Mouse (Mus musculus) forebrain, embryonic 14.5 days (tissue): Measurements from ENCODE around the gene Slit2. TPM values are rescaled to one million over a fixed set of nuclear protein-coding genes. Genes with fewer than 3 reads are reported as not detected.

Experiments used
- ATAC-seq: fragments of 200-750 bp; cut with Nextera tagmentation; 2 replicates; pipeline ENCODE4 v1.8.0; 2017; ENCODE audit warnings: mild to moderate bottlenecking, moderate library complexity
- DNase-seq: peaks from one replicate; pipeline ENCODE4 v3.0.0-alpha.2; 2015; ENCODE audit warnings: low spot score
- H3K27ac ChIP-seq: fragments of 300-500 bp; sonication (generic); 2 replicates; pipeline ENCODE4 v1.5.1; 2014; ENCODE audit warnings: low read depth, mild to moderate bottlenecking, control low read depth, low read length, moderate library complexity
- H3K27me3 ChIP-seq: fragments of 300-500 bp; sonication (generic); replicated peaks from 2 replicates; pipeline ENCODE4 v1.6.1; 2014; ENCODE audit warnings: low read length, control low read depth, mixed read lengths; ENCODE audit not compliant: control insufficient read depth, insufficient read depth
- H3K36me3 ChIP-seq: fragments of 300-500 bp; sonication (generic); 2 replicates; pipeline ENCODE4 v1.6.1; 2014; ENCODE audit warnings: low read length, control low read depth; ENCODE audit not compliant: control insufficient read depth, insufficient read depth
- H3K4me1 ChIP-seq: fragments of 300-500 bp; sonication (generic); 2 replicates; pipeline ENCODE4 v1.6.1; 2014; ENCODE audit warnings: antibody characterized with exemption, low read length, control low read depth; ENCODE audit not compliant: control insufficient read depth, insufficient read depth
- H3K4me2 ChIP-seq: fragments of 300-500 bp; sonication (generic); 2 replicates; pipeline ENCODE4 v1.6.1; 2014; ENCODE audit warnings: mild to moderate bottlenecking, control low read depth, low read length
- H3K4me3 ChIP-seq: fragments of 300-500 bp; sonication (generic); 2 replicates; pipeline ENCODE4 v1.5.1; 2014; ENCODE audit warnings: low read depth, low read length, control low read depth
- H3K9ac ChIP-seq: fragments of 300-500 bp; sonication (generic); 2 replicates; pipeline ENCODE4 v1.6.1; 2014; ENCODE audit warnings: mild to moderate bottlenecking, low read length, control low read depth, moderate library complexity
- H3K9me3 ChIP-seq: fragments of 300-500 bp; sonication (generic); replicated peaks from 2 replicates; pipeline ENCODE4 v1.6.1; 2016; ENCODE audit warnings: low read length, control low read depth, mixed read lengths; ENCODE audit not compliant: control insufficient read depth
- WGBS: fragments of 180-500 bp; shearing (Covaris S2); extraction: QIAGEN DNeasy Blood & Tissue Kit; methylation state at CpG from one replicate; pipeline ENCODE4 v1.1.7; 2014; 5-methylcytosine and 5-hydroxymethylcytosine counted together
- microRNA-seq: library from miRNA; unstranded; fragments of <30 nt; microRNA quantifications from one replicate; pipeline ENCODE4, GENCODE M21; 2016
- polyA plus RNA-seq: library from polyadenylated mRNA; unstranded; fragments of >200 nt; fragmentation: Nextera tagmentation; extraction: Ambion mirVana; gene quantifications from 2 replicates; pipeline ENCODE4 v1.2.1, GENCODE M21; 2014

Slit2 gene
- polyA plus RNA-seq, 1 experiment from 2014 or later, result 10.0 TPM

DNA sequence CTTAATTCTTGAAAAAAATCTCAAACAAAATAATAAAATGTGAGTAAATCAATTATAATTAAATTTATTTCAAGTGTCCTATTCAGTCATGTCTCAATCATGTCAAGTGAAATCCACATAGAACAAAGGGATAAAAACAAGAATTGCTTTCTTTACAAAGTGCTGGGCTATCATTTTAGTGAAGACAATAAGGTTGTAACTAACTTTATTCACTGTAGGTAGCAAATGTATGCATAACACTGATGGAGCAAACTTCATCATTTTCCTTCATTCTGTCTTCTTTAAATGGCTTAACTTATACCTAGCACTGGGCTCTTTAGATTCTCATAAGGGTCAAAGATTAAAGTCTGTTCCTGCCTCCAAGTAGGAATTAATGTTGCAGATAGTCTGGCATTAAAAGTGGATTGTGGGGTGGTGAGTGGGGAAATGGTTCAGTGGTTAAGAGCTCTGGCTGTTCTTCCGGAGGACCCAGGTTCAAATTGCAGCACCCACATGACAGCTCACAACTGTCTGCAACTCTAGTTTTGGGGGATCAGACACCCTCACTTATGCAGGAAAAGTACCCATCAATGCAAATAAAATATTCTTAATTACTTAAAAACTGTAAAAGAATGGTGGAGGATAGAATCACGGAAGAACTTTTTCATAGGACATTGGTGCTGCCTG lies 363.2 kb downstream of the Slit2 start:
- Histone ChIP-seq H3K27me3 (no peaks in the 10 kb centered on the region), H3K4me3 (no peak overlapping the region), H3K9ac (no peak overlapping the region), H3K9me3 (no peaks in the 10 kb centered on the region), H3K4me2 (no peak overlapping the region), H3K36me3 (no peaks in the 10 kb centered on the region), H3K27ac (no peak overlapping the region), H3K4me1 (no peaks in the 10 kb centered on the region)
- DNase-seq (no peak), ATAC-seq (peak; percentile 18; the same call in 1 of the 2 replicates)
- WGBS, result 93% methylated on average over 2 of the region's 2 CpGs

DNA sequence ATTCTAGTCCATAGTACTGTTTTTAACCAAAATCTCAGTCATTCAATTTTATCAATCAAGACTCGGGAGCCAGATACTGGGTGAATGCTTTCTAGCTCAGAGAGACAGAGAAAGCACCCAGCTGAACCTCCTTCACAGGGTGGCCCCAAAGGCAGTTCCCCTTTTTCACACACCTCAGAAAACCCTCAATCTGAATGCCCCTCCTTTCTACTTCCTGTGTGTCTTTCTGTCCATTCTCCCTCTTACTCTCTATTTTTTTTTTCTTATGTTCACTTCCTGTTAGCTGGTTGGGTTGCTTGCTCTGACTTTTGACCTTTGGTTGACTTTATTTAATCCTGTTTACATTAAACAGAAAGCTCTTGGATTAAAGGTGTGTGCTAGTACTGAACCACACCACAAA lies 366.4 kb downstream of the Slit2 start:
- Histone ChIP-seq H3K4me2 (no peak overlapping the region), H3K9ac (no peak overlapping the region), H3K27ac (no peak overlapping the region), H3K4me3 (no peak overlapping the region), H3K27me3 (no peaks in the 10 kb centered on the region), H3K9me3 (no peaks in the 10 kb centered on the region), H3K4me1 (no peaks in the 10 kb centered on the region), H3K36me3 (no peaks in the 10 kb centered on the region)
- DNase-seq (no peak), ATAC-seq (no peak)
- 86% methylated on average over 1 of the region's 1 CpGs for WGBS

Small RNAs within 50 kb of the gene (microRNA-seq; reads per million reads assigned to microRNA genes)
- gene Mir218-1, result 10.2 reads per million, percentile 34 among the genes with 10 or more reads in this experiment
